Mouse (Mus musculus): ENCODE measurements around the gene Rsc1a1. TPM values are rescaled to one million over a fixed set of nuclear protein-coding genes. Genes with fewer than 3 reads are reported as not detected.

The Rsc1a1 gene
- 1.2 TPM in 1 of 2 replicates, not detected in the other for polyA plus RNA-seq (2015; fragmentation: Nextera tagmentation; extraction: Ambion mirVana)

DNA sequence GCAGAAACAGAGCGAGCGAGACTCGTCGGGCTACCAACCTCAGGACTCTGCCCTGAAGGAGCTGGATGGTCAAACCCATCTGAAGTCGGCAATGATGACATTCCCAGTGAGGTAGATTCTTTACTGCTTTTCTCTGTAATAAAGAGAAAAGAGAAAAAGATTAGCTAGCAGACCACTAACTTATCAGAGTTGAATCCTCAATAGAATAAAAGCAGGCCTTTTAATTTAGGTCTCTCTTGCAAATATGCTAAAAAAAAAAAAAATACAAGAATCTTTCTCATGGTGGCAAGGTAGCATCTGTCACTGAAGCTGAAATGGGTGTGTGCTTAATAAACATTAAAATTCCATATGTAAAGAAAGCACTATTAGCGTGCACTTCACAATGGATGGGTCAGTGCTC lies at the start of gene Rsc1a1:
Gene Rsc1a1 (minus strand): TSS at position 101 of the 400 bp plus-strand sequence.
- no peak for ATAC-seq (ENCODE audit: insufficient read depth)
- H3K36me3 ChIP-seq (replicated peaks) = peaks cover 89% of the 10 kb centered on the region
- 93% methylated on average over 6 of the region's 6 CpGs for WGBS (ENCODE audit: insufficient replicate concordance)

DNA sequence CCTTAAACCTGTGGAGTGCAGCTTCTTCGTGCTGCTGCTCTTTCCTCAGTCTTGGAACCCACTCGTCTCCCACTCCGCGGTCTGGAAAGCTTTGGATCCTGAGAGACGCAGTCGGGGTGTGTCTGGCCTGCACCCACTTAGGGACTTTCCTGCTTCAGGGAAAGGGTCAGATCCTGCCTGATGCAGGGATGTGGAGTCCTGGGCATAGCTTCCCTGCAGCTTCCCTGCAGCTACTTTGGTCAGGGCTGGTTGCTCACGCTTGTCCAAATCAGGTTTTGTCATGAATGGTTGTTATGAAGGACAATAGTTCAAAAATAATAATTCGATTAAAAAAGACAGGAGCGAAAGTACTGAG lies 49.8 kb upstream of the Rsc1a1 start:
- 34% methylated on average over 9 of the region's 9 CpGs for WGBS (ENCODE audit: insufficient replicate concordance)
- peak overlapping the region; percentile 66 for H3K4me2 ChIP-seq

More for the DNA sequence above, at the start of gene Rsc1a1:
- Histone ChIP-seq H3K4me1 (replicated peaks) (peaks cover 4% of the 10 kb centered on the region; the same call in 1 of the 2 replicates), H3K9ac (no peak within 1 kb of the TSS), H3K9me3 (replicated peaks) (no peaks in the 10 kb centered on the region), H3K27me3 (no peaks in the 10 kb centered on the region), H3K27ac (replicated peaks) (no peak within 1 kb of the TSS), H3K4me3 (replicated peaks) (no peak within 1 kb of the TSS), H3K4me2 (no peak within 1 kb of the TSS)

DNA sequence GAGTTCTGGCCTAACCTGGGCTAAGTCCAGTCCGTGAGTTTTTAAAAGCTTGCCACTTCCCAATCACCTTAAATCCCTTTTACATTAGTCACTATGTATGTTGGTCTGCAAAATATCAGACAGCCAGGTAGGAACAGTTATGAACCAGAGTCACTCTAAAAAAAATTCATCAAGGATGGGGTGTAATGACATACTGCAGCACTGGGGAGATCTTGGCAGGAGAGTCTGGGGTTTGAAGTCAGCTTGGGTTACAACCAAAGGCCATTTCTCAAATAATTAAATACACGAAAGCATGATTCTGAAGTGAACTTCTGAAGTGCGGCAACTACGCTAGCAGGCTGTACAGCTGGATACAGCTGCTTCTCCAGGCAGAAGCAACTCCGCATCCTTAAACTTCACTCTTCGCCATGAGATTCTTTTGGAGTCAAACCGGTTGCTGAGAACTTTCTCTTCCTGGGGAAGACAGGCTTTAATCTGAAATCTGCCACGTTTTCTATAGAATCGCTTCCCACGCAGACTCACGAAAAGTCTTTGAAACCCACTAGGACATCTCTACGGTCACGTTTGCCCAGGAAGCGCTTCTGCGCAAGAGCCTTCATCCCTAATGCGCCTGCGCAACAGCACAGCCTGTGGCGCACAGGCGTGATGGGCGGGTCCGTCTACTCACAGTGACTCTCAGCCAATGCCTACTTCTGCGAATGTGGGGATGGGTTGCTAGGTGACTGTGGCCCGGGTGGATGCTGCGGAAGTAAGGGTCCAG lies 49.2 kb upstream of the Rsc1a1 start:
- peak overlapping the region; percentile 44 for H3K4me3 ChIP-seq (replicated peaks)
- ATAC-seq (ENCODE audit: insufficient read depth) = peak; percentile 85
- no peaks in the 10 kb centered on the region for H3K9me3 ChIP-seq (replicated peaks)
- peak overlapping the region; percentile 6; the same call in 1 of the 2 replicates for H3K9ac ChIP-seq
- H3K4me1 ChIP-seq (replicated peaks) = peaks cover 35% of the 10 kb centered on the region
- H3K36me3 ChIP-seq (replicated peaks) = no peaks in the 10 kb centered on the region
- H3K4me2 ChIP-seq = peak overlapping the region; percentile 66
- 9% methylated on average over 24 of the region's 24 CpGs for WGBS (ENCODE audit: insufficient replicate concordance)
- peaks cover 3% of the 10 kb centered on the region; the same call in 1 of the 2 replicates for H3K27me3 ChIP-seq
- H3K27ac ChIP-seq (replicated peaks) = peak overlapping the region; percentile 46

More for the DNA sequence above, 49.8 kb upstream of the Rsc1a1 start:
- Histone ChIP-seq H3K27ac (replicated peaks) (no peak overlapping the region), H3K36me3 (replicated peaks) (no peaks in the 10 kb centered on the region), H3K9me3 (replicated peaks) (no peaks in the 10 kb centered on the region), H3K9ac (no peak overlapping the region), H3K4me1 (replicated peaks) (peaks cover 32% of the 10 kb centered on the region), H3K27me3 (no peaks in the 10 kb centered on the region; the same call in 1 of the 2 replicates), H3K4me3 (replicated peaks) (peak overlapping the region; percentile 44; the same call in 1 of the 2 replicates)
- 0 out of 2 replicates have a peak, but pooled peaks have one; percentile 8 for ATAC-seq (ENCODE audit: insufficient read depth)

GRCm38 (mm10) chr4:141731766-141732165 lies 46.4 kb upstream of the Rsc1a1 start:
- H3K4me1 ChIP-seq (replicated peaks) = peaks cover 45% of the 10 kb centered on the region
- 60% methylated on average over 5 of the region's 5 CpGs for WGBS (ENCODE audit: insufficient replicate concordance)
- no peak overlapping the region for H3K9ac ChIP-seq
- H3K36me3 ChIP-seq (replicated peaks) = no peaks in the 10 kb centered on the region
- H3K4me2 ChIP-seq = no peak overlapping the region
- ATAC-seq (ENCODE audit: insufficient read depth) = peak; percentile 27
- peaks cover 17% of the 10 kb centered on the region; the same call in 1 of the 2 replicates for H3K27me3 ChIP-seq
- no peaks in the 10 kb centered on the region for H3K9me3 ChIP-seq (replicated peaks)
- no peak overlapping the region for H3K4me3 ChIP-seq (replicated peaks)
- peak overlapping the region; percentile 29; the same call in 1 of the 2 replicates for H3K27ac ChIP-seq (replicated peaks)

GRCm38 (mm10) chr4:141730401-141730800 lies 45.0 kb upstream of the Rsc1a1 start:
- Histone ChIP-seq H3K9me3 (replicated peaks) (no peaks in the 10 kb centered on the region), H3K27ac (replicated peaks) (no peak overlapping the region), H3K9ac (no peak overlapping the region), H3K36me3 (replicated peaks) (no peaks in the 10 kb centered on the region), H3K4me1 (replicated peaks) (peaks cover 55% of the 10 kb centered on the region), H3K4me3 (replicated peaks) (no peak overlapping the region), H3K4me2 (no peak overlapping the region), H3K27me3 (peaks cover 17% of the 10 kb centered on the region; the same call in 1 of the 2 replicates)
- ATAC-seq (ENCODE audit: insufficient read depth) = no peak
- WGBS (ENCODE audit: insufficient replicate concordance) = 81% methylated on average over 13 of the region's 13 CpGs

DNA sequence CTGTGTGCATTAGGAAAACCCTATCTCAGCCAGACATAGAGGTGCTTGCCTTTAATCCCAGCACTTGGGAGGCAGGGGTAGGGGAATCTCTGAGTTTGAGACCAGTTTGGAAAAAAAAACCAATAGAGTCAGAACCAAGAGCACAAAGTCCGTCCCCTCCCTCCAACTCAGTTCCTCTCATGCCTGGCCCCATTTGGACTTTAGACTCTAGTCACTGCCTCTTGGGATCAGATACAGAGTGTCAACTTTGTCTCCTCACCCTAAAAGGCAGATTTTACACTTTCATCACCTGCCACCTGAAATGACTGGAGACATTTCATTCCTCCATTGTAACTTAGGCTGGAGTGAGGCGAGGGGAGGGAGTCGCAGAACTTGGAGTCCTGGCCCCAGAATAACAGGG lies 43.9 kb upstream of the Rsc1a1 start:
- H3K27me3 ChIP-seq = peaks cover 17% of the 10 kb centered on the region; the same call in 1 of the 2 replicates

DNA sequence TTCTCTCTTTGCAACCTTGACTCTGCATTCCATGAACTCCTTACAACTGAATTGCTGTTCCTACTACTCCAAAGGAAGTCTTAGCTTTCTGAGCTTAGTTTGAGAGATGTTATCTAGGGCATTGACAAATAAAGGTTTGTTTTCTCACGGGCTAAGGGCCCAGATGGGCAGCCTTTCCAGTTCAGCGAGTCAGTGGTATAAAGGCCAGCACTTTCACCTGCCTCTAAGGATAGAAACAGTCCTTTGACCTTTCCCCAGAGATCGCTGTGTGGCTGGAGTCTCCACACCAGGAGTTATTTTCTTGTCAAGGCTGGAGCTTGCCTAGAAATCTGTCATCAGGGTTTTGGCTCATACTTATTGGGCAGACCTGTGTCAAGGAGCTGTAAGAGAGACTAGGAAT lies 40.3 kb upstream of the Rsc1a1 start:
- Histone ChIP-seq H3K27ac (replicated peaks) (peak overlapping the region; percentile 30; the same call in 1 of the 2 replicates), H3K4me1 (replicated peaks) (peaks cover 63% of the 10 kb centered on the region), H3K9ac (no peak overlapping the region), H3K36me3 (replicated peaks) (peaks cover 5% of the 10 kb centered on the region), H3K4me3 (replicated peaks) (no peak overlapping the region), H3K9me3 (replicated peaks) (no peaks in the 10 kb centered on the region), H3K4me2 (no peak overlapping the region), H3K27me3 (peaks cover 17% of the 10 kb centered on the region; the same call in 1 of the 2 replicates)
- no peak for ATAC-seq (ENCODE audit: insufficient read depth)
- 45% methylated on average over 3 of the region's 3 CpGs for WGBS (ENCODE audit: insufficient replicate concordance)

More for the DNA sequence above, 43.9 kb upstream of the Rsc1a1 start:
- ATAC-seq (ENCODE audit: insufficient read depth) = no peak
- Histone ChIP-seq H3K9me3 (replicated peaks) (no peaks in the 10 kb centered on the region), H3K9ac (no peak overlapping the region), H3K4me3 (replicated peaks) (no peak overlapping the region), H3K27ac (replicated peaks) (peak overlapping the region; percentile 58), H3K4me2 (no peak overlapping the region), H3K36me3 (replicated peaks) (no peaks in the 10 kb centered on the region), H3K4me1 (replicated peaks) (peaks cover 55% of the 10 kb centered on the region)
- WGBS (ENCODE audit: insufficient replicate concordance) = 67% methylated on average over 3 of the region's 3 CpGs

DNA sequence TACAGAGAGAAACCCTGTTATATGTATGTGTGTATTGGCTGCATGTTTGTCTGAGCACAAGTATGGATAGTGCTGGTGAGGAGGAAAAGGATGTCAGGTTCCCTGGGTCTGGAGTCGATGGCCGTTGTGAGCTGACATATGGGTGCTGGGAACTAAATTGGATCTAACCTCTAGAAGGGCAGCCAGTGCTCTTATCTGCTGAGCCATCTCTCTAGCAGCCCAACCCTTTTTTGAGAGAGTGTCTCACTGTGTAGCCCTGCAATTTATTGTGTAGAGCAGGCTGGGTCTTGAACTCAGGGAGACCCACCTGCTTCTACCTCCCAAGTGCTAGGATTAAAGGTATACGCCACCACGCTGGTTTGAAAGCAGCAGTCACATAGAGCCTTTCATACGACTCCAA lies 39.9 kb upstream of the Rsc1a1 start:
- Histone ChIP-seq H3K27ac (replicated peaks) (peak overlapping the region; percentile 30; the same call in 1 of the 2 replicates), H3K4me3 (replicated peaks) (no peak overlapping the region), H3K9me3 (replicated peaks) (no peaks in the 10 kb centered on the region), H3K36me3 (replicated peaks) (peaks cover 10% of the 10 kb centered on the region), H3K9ac (no peak overlapping the region), H3K4me2 (no peak overlapping the region), H3K27me3 (peaks cover 17% of the 10 kb centered on the region; the same call in 1 of the 2 replicates), H3K4me1 (replicated peaks) (peaks cover 63% of the 10 kb centered on the region)
- WGBS (ENCODE audit: insufficient replicate concordance) = 67% methylated on average over 5 of the region's 5 CpGs
- no peak for ATAC-seq (ENCODE audit: insufficient read depth)

- WGBS (ENCODE audit: insufficient replicate concordance) = 35% methylated on average over 11 of the region's 11 CpGs
- H3K4me1 ChIP-seq (replicated peaks) = peaks cover 64% of the 10 kb centered on the region
- peak overlapping the region; percentile 38; the same call in 1 of the 2 replicates for H3K4me2 ChIP-seq
- peaks cover 17% of the 10 kb centered on the region for H3K36me3 ChIP-seq (replicated peaks)
- H3K9me3 ChIP-seq (replicated peaks) = no peaks in the 10 kb centered on the region
- no peak overlapping the region for H3K4me3 ChIP-seq (replicated peaks)
- no peak for ATAC-seq (ENCODE audit: insufficient read depth)
- no peak overlapping the region for H3K9ac ChIP-seq
- peak overlapping the region; percentile 29; the same call in 1 of the 2 replicates for H3K27ac ChIP-seq (replicated peaks)
- peaks cover 14% of the 10 kb centered on the region; the same call in 1 of the 2 replicates for H3K27me3 ChIP-seq
Measured at GRCm38 (mm10) chr4:141724594-141724993, 39.2 kb upstream of the Rsc1a1 start.

DNA sequence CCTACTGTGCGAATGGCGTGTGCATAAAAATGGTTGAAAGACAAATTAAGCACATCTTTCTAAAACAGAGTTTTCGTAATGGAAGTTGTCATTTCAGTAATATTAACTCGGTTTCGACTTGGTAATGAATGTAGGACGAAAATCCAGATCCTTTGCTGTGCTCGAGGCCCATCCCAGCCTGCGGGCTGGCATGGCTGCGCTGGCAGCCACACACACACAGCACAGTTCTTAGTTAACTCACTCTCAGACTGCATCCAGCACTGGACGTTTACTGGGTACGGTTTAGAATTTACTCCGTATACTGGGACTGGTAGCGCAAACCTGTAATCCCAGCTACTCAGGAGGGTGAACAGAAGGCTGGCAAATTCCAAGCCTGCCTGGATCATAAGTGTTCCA lies 38.3 kb upstream of the Rsc1a1 start:
- Histone ChIP-seq H3K9ac (peak overlapping the region; percentile 99), H3K4me3 (replicated peaks) (peak overlapping the region; percentile 100), H3K9me3 (replicated peaks) (no peaks in the 10 kb centered on the region), H3K27ac (replicated peaks) (peak overlapping the region; percentile 98), H3K4me2 (peak overlapping the region; percentile 94), H3K27me3 (0 out of 2 replicates have a peak, but pooled peaks cover 7% of the 10 kb centered on the region), H3K4me1 (replicated peaks) (peaks cover 65% of the 10 kb centered on the region), H3K36me3 (replicated peaks) (peaks cover 24% of the 10 kb centered on the region)
- 10% methylated on average over 13 of the region's 13 CpGs for WGBS (ENCODE audit: insufficient replicate concordance)
- ATAC-seq (ENCODE audit: insufficient read depth) = peak; percentile 29; the same call in 1 of the 2 replicates

Data from liver, embryonic 15.5 days (tissue).